ENCODE assay signal across 8 mouse cellular contexts in the genomic region with DNA sequence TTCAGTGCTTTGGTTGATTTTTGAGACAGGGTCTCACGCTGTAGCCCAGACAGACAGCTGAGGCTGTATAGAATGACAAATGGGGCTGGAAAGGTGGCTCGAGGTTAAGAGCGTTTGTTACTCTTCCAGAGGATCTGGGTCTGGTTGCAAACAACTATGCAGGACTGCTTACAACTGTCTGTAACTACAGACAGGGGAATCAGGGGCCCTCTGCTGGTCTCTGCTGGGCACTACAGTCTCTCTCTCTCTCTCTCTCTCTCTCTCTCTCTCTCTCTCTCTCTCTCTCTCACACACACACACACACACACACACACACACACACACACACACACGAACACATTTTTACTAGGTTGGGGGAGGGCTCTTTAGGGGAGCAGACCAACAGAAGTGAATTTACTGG. TPM values are rescaled to one million over a fixed set of nuclear protein-coding genes. Genes with fewer than 3 reads are reported as not detected.
DNase-seq lines count a peak whose midpoint lies in the region; ATAC-seq lines count a peak whose summit lies in the region.

No protein-coding gene starts in this region.

- H3K4me3 ChIP-seq in hindbrain, embryonic 10.5 days = no peak overlapping the region
- no peak overlapping the region for H3K4me3 ChIP-seq in hindbrain, embryonic 13.5 days
- no peak overlapping the region for H3K4me3 ChIP-seq in limb, embryonic 13.5 days

- peaks cover 34% of the 10 kb centered on the region for H3K4me1 ChIP-seq in hindbrain, embryonic 10.5 days (replicated peaks)
- H3K4me1 ChIP-seq in hindbrain, embryonic 13.5 days (replicated peaks) = peaks cover 23% of the 10 kb centered on the region
- H3K4me1 ChIP-seq in limb, embryonic 13.5 days = peaks cover 19% of the 10 kb centered on the region

- ATAC-seq in hindbrain, embryonic 13.5 days (ENCODE audit: low FRiP score) = no peak
- ATAC-seq in common myeloid progenitor, adult 5-6 weeks (replicated peaks; ENCODE audit: low read depth, poor library complexity, severe bottlenecking) = 0 out of 2 replicates have a peak, but pooled peaks have one; percentile 24
- ATAC-seq in limb, embryonic 13.5 days (ENCODE audit: low FRiP score, low read depth) = no peak

- H3K9ac ChIP-seq in hindbrain, embryonic 13.5 days = no peak overlapping the region
- 0 out of 2 replicates have a peak overlapping the region, but pooled peaks have one; percentile 9 for H3K9ac ChIP-seq in limb, embryonic 13.5 days

- peak; percentile 60 for DNase-seq in hindbrain, embryonic 10.5 days (ENCODE audit: low spot score)
- DNase-seq in A20 (ENCODE audit: low read depth, low spot score) = peak; percentile 79
- DNase-seq in MEL-GATA-1-ER (ENCODE audit: extremely low read depth, low read depth) = peak; percentile 55
- peak; percentile 84 for DNase-seq in naive thymus-derived CD4-positive, alpha-beta T cell, adult 2 months (ENCODE audit: low read depth)
- DNase-seq in yolk sac, embryonic 10.5 days (ENCODE audit: low spot score) = peak; percentile 45

- H3K27ac ChIP-seq in hindbrain, embryonic 10.5 days = no peak overlapping the region
- H3K27ac ChIP-seq in hindbrain, embryonic 13.5 days = no peak overlapping the region
- no peak overlapping the region for H3K27ac ChIP-seq in limb, embryonic 13.5 days

- peaks cover 8% of the 10 kb centered on the region; the same call in 1 of the 2 replicates for H3K27me3 ChIP-seq in hindbrain, embryonic 10.5 days (ENCODE audit: insufficient read depth, poor library complexity, severe bottlenecking)
- peaks cover 12% of the 10 kb centered on the region; the same call in 1 of the 2 replicates for H3K27me3 ChIP-seq in hindbrain, embryonic 13.5 days
- peaks cover 5% of the 10 kb centered on the region; the same call in 1 of the 2 replicates for H3K27me3 ChIP-seq in limb, embryonic 13.5 days

- H3K9me3 ChIP-seq in hindbrain, embryonic 10.5 days = no peaks in the 10 kb centered on the region
- H3K9me3 ChIP-seq in hindbrain, embryonic 13.5 days = no peaks in the 10 kb centered on the region
- H3K9me3 ChIP-seq in limb, embryonic 13.5 days = no peaks in the 10 kb centered on the region

- no peak overlapping the region for H3K4me2 ChIP-seq in hindbrain, embryonic 13.5 days
- no peak overlapping the region for H3K4me2 ChIP-seq in limb, embryonic 13.5 days (replicated peaks)

- WGBS in hindbrain, embryonic 10.5 days = 7% methylated on average over 4 of the region's 4 CpGs
- WGBS in hindbrain, embryonic 13.5 days = 7% methylated on average over 4 of the region's 4 CpGs
- WGBS in limb, embryonic 13.5 days = 1% methylated on average over 4 of the region's 4 CpGs

- peaks cover 21% of the 10 kb centered on the region for H3K36me3 ChIP-seq in hindbrain, embryonic 10.5 days
- peaks cover 19% of the 10 kb centered on the region for H3K36me3 ChIP-seq in hindbrain, embryonic 13.5 days
- H3K36me3 ChIP-seq in limb, embryonic 13.5 days = peaks cover 22% of the 10 kb centered on the region

RNA-seq across cellular contexts. Expression of a gene that starts 1.4 kb away (rescaled TPM):
- 10.1 TPM in 2 replicates for polyA plus RNA-seq in hindbrain, embryonic 10.5 days (2016; fragmentation: Nextera tagmentation; extraction: Ambion mirVana)
- 5.1 and 5.4 TPM in 2 replicates for polyA plus RNA-seq in hindbrain, embryonic 13.5 days (2015; fragmentation: Nextera tagmentation; extraction: Ambion mirVana)
- 7.1 and 8.3 TPM in 2 replicates for total RNA-seq in common myeloid progenitor, adult 5-6 weeks (2017)
- 9.6 and 10.6 TPM in 2 replicates for polyA plus RNA-seq in limb, embryonic 13.5 days (2015; fragmentation: Nextera tagmentation; extraction: Ambion mirVana)

RNA-seq across cellular contexts. Expression of a gene that starts 30.1 kb away (rescaled TPM):
- 33.2 and 38.1 TPM in 2 replicates for polyA plus RNA-seq in hindbrain, embryonic 10.5 days (2016; fragmentation: Nextera tagmentation; extraction: Ambion mirVana)
- 26.8 and 27.6 TPM in 2 replicates for polyA plus RNA-seq in hindbrain, embryonic 13.5 days (2015; fragmentation: Nextera tagmentation; extraction: Ambion mirVana)
- 53.3 and 66.6 TPM in 2 replicates for total RNA-seq in common myeloid progenitor, adult 5-6 weeks (2017)
- 41.0 and 43.2 TPM in 2 replicates for polyA plus RNA-seq in limb, embryonic 13.5 days (2015; fragmentation: Nextera tagmentation; extraction: Ambion mirVana)
